Mouse (Mus musculus): Measurements from ENCODE around the gene Ppp2r2d. TPM values are rescaled to one million over a fixed set of nuclear protein-coding genes. Genes with fewer than 3 reads are reported as not detected.

Ppp2r2d gene
- polyA plus RNA-seq, 1 experiment = 27.2 TPM

- H3K27ac ChIP-seq (ENCODE audit: insufficient read depth, low read depth, low read length) = no peak overlapping the region
- TF ChIP-seq POLR2A (IDR thresholded peaks at IDR 0.05; ENCODE audit: borderline replicate concordance, low read depth, low read length) (no peak), CTCF (IDR thresholded peaks at IDR 0.05; ENCODE audit: low read depth, low read length) (no peak)
- H3K4me3 ChIP-seq (ENCODE audit: insufficient read depth, low read length) = no peak overlapping the region
- H3K4me1 ChIP-seq (ENCODE audit: control insufficient read depth, insufficient read depth, low read length) = 0 out of 2 replicates have a peak, but pooled peaks cover 2% of the 10 kb centered on the region
Measured at GRCm38 (mm10) chr7:138854201-138854600, 8.3 kb downstream of the Ppp2r2d start.

GRCm38 (mm10) chr7:138856670-138857069 is 10.8 kb downstream of the Ppp2r2d start:
- H3K27ac ChIP-seq (ENCODE audit: insufficient read depth, low read depth, low read length) = no peak overlapping the region
- no peak for TF ChIP-seq CTCF (IDR thresholded peaks at IDR 0.05; ENCODE audit: low read depth, low read length)
- TF ChIP-seq POLR2A (IDR thresholded peaks at IDR 0.05; ENCODE audit: borderline replicate concordance, low read depth, low read length) = no peak
- H3K4me1 ChIP-seq (ENCODE audit: control insufficient read depth, insufficient read depth, low read length) = 0 out of 2 replicates have a peak, but pooled peaks cover 2% of the 10 kb centered on the region
- H3K4me3 ChIP-seq (ENCODE audit: insufficient read depth, low read length) = no peak overlapping the region

- Histone ChIP-seq H3K27ac (ENCODE audit: insufficient read depth, low read depth, low read length) (no peak overlapping the region), H3K4me1 (ENCODE audit: control insufficient read depth, insufficient read depth, low read length) (no peaks in the 10 kb centered on the region), H3K4me3 (ENCODE audit: insufficient read depth, low read length) (no peak overlapping the region)
- no peak for TF ChIP-seq POLR2A (IDR thresholded peaks at IDR 0.05; ENCODE audit: borderline replicate concordance, low read depth, low read length)
- no peak for TF ChIP-seq CTCF (IDR thresholded peaks at IDR 0.05; ENCODE audit: low read depth, low read length)
Measured at GRCm38 (mm10) chr7:138863950-138864572, 18.2 kb downstream of the Ppp2r2d start.

- TF ChIP-seq POLR2A (IDR thresholded peaks at IDR 0.05; ENCODE audit: borderline replicate concordance, low read depth, low read length) (no peak), CTCF (IDR thresholded peaks at IDR 0.05; ENCODE audit: low read depth, low read length) (no peak)
- no peaks in the 10 kb centered on the region for H3K4me1 ChIP-seq (ENCODE audit: control insufficient read depth, insufficient read depth, low read length)
- H3K4me3 ChIP-seq (ENCODE audit: insufficient read depth, low read length) = no peak overlapping the region
- H3K27ac ChIP-seq (ENCODE audit: insufficient read depth, low read depth, low read length) = no peak overlapping the region
Measured at GRCm38 (mm10) chr7:138864776-138865175, 18.9 kb downstream of the Ppp2r2d start.

- H3K27ac ChIP-seq (ENCODE audit: insufficient read depth, low read depth, low read length) = no peak overlapping the region
- TF ChIP-seq CTCF (IDR thresholded peaks at IDR 0.05; ENCODE audit: low read depth, low read length) (no peak), POLR2A (IDR thresholded peaks at IDR 0.05; ENCODE audit: borderline replicate concordance, low read depth, low read length) (no peak)
- H3K4me3 ChIP-seq (ENCODE audit: insufficient read depth, low read length) = no peak overlapping the region
- H3K4me1 ChIP-seq (ENCODE audit: control insufficient read depth, insufficient read depth, low read length) = no peaks in the 10 kb centered on the region
Measured at GRCm38 (mm10) chr7:138867286-138867685, 21.4 kb downstream of the Ppp2r2d start.

GRCm38 (mm10) chr7:138868316-138868715 is 22.4 kb downstream of the Ppp2r2d start:
- no peaks in the 10 kb centered on the region for H3K4me1 ChIP-seq (ENCODE audit: control insufficient read depth, insufficient read depth, low read length)
- TF ChIP-seq POLR2A (IDR thresholded peaks at IDR 0.05; ENCODE audit: borderline replicate concordance, low read depth, low read length) (no peak), CTCF (IDR thresholded peaks at IDR 0.05; ENCODE audit: low read depth, low read length) (no peak)
- no peak overlapping the region for H3K27ac ChIP-seq (ENCODE audit: insufficient read depth, low read depth, low read length)
- H3K4me3 ChIP-seq (ENCODE audit: insufficient read depth, low read length) = no peak overlapping the region

GRCm38 (mm10) chr7:138872956-138873355 is 27.1 kb downstream of the Ppp2r2d start:
- H3K27ac ChIP-seq (ENCODE audit: insufficient read depth, low read depth, low read length) = no peak overlapping the region
- TF ChIP-seq CTCF (IDR thresholded peaks at IDR 0.05; ENCODE audit: low read depth, low read length) = no peak
- no peak for TF ChIP-seq POLR2A (IDR thresholded peaks at IDR 0.05; ENCODE audit: borderline replicate concordance, low read depth, low read length)
- no peak overlapping the region for H3K4me3 ChIP-seq (ENCODE audit: insufficient read depth, low read length)
- H3K4me1 ChIP-seq (ENCODE audit: control insufficient read depth, insufficient read depth, low read length) = no peaks in the 10 kb centered on the region

- no peak for TF ChIP-seq CTCF (IDR thresholded peaks at IDR 0.05; ENCODE audit: low read depth, low read length)
- no peak for TF ChIP-seq POLR2A (IDR thresholded peaks at IDR 0.05; ENCODE audit: borderline replicate concordance, low read depth, low read length)
- H3K27ac ChIP-seq (ENCODE audit: insufficient read depth, low read depth, low read length) = no peak overlapping the region
- H3K4me3 ChIP-seq (ENCODE audit: insufficient read depth, low read length) = no peak overlapping the region
- H3K4me1 ChIP-seq (ENCODE audit: control insufficient read depth, insufficient read depth, low read length) = no peaks in the 10 kb centered on the region
Measured at GRCm38 (mm10) chr7:138875031-138875430, 29.2 kb downstream of the Ppp2r2d start.

- TF ChIP-seq CTCF (IDR thresholded peaks at IDR 0.05; ENCODE audit: low read depth, low read length) (no peak), POLR2A (IDR thresholded peaks at IDR 0.05; ENCODE audit: borderline replicate concordance, low read depth, low read length) (no peak)
- H3K27ac ChIP-seq (ENCODE audit: insufficient read depth, low read depth, low read length) = no peak overlapping the region
- H3K4me3 ChIP-seq (ENCODE audit: insufficient read depth, low read length) = no peak overlapping the region
- no peaks in the 10 kb centered on the region for H3K4me1 ChIP-seq (ENCODE audit: control insufficient read depth, insufficient read depth, low read length)
Measured at GRCm38 (mm10) chr7:138883724-138884123, 37.8 kb downstream of the Ppp2r2d start.

- TF ChIP-seq POLR2A (IDR thresholded peaks at IDR 0.05; ENCODE audit: borderline replicate concordance, low read depth, low read length) (no peak), CTCF (IDR thresholded peaks at IDR 0.05; ENCODE audit: low read depth, low read length) (no peak)
- Histone ChIP-seq H3K27ac (ENCODE audit: insufficient read depth, low read depth, low read length) (no peak overlapping the region), H3K4me1 (ENCODE audit: control insufficient read depth, insufficient read depth, low read length) (no peaks in the 10 kb centered on the region), H3K4me3 (ENCODE audit: insufficient read depth, low read length) (no peak overlapping the region)
Measured at GRCm38 (mm10) chr7:138885365-138886289, 39.7 kb downstream of the Ppp2r2d start.
